Mouse (Mus musculus): ENCODE results near the gene Tspan12.
A peak's percentile ranks its signal among the peaks of the same experiment; 100 is the strongest.

Tspan12 gene

GRCm38 (mm10) chr6:21767787-21768221 lies 84.5 kb downstream of the Tspan12 start:
- DNase-seq = peak; percentile 27

- no peak for DNase-seq
These were observed 104.8 kb downstream of the Tspan12 start for GRCm38 (mm10) chr6:21747536-21747935.

- no peak for DNase-seq
These were observed 107.6 kb downstream of the Tspan12 start for GRCm38 (mm10) chr6:21744615-21745266.

- no peak for DNase-seq
These were observed 111.7 kb downstream of the Tspan12 start for GRCm38 (mm10) chr6:21740606-21741005.

GRCm38 (mm10) chr6:21722238-21722637 lies 130.1 kb downstream of the Tspan12 start:
- DNase-seq = no peak
